Comparison of ENCODE assay signal across 8 mouse cellular contexts in genomic region chr11:120549986-120550809, GRCm38 (mm10). TPM values are rescaled to one million over a fixed set of nuclear protein-coding genes. Genes with fewer than 3 reads are reported as not detected.
DNase-seq lines count a peak whose midpoint lies in the region; ATAC-seq and TF ChIP-seq lines count a peak whose summit lies in the region.

No protein-coding gene starts in this region.

- no peaks in the 10 kb centered on the region for H3K9me3 ChIP-seq in neural tube, embryonic 11.5 days (ENCODE audit: control insufficient read depth, low read length)
- H3K9me3 ChIP-seq in limb, embryonic 10.5 days (replicated peaks) = no peaks in the 10 kb centered on the region

- 73% methylated on average over 11 of the region's 11 CpGs for WGBS in neural tube, embryonic 11.5 days
- 69% methylated on average over 11 of the region's 11 CpGs for WGBS in limb, embryonic 10.5 days
- WGBS in small intestine, adult 2 months = 56% methylated on average over 11 of the region's 11 CpGs

- no peaks in the 10 kb centered on the region for H3K27me3 ChIP-seq in neural tube, embryonic 11.5 days (ENCODE audit: control insufficient read depth, insufficient read depth, low read length)
- no peaks in the 10 kb centered on the region for H3K27me3 ChIP-seq in limb, embryonic 10.5 days (ENCODE audit: low read depth, poor library complexity, severe bottlenecking)
- no peaks in the 10 kb centered on the region for H3K27me3 ChIP-seq in small intestine, adult 2 months (ENCODE audit: control insufficient read depth, insufficient read depth, low read length)

- peak overlapping the region; percentile 99 for H3K4me3 ChIP-seq in neural tube, embryonic 11.5 days (ENCODE audit: low read depth, low read length)
- H3K4me3 ChIP-seq in limb, embryonic 10.5 days = peak overlapping the region; percentile 91
- peak overlapping the region; percentile 74 for H3K4me3 ChIP-seq in small intestine, adult 2 months (ENCODE audit: low read depth, low read length)

- intact Hi-C loops in left cerebral cortex, postnatal 36 days (cut with DNase I) = loop anchor here (5.0 kb wide), 1 partner anchor 63 kb away; no protein-coding TSS in a partner anchor

- no peak for ATAC-seq in neural tube, embryonic 11.5 days (ENCODE audit: insufficient read depth, low FRiP score, low TSS enrichment)

- H3K4me1 ChIP-seq in neural tube, embryonic 11.5 days (ENCODE audit: control insufficient read depth, insufficient read depth, low read length) = peaks cover 14% of the 10 kb centered on the region
- peaks cover 33% of the 10 kb centered on the region for H3K4me1 ChIP-seq in limb, embryonic 10.5 days
- peaks cover 28% of the 10 kb centered on the region; the same call in 1 of the 2 replicates for H3K4me1 ChIP-seq in small intestine, adult 2 months (ENCODE audit: control insufficient read depth, insufficient read depth, insufficient read length, low read length)

- DNase-seq in cerebellum, adult 9-10 months = peak; percentile 54
- DNase-seq in cerebellum, adult 9-11 months = no peak
- DNase-seq in neural tube, embryonic 11.5 days (ENCODE audit: low spot score) = peak; percentile 9
- DNase-seq in neural tube, embryonic 10.5 days (ENCODE audit: extremely low spot score, low spot score) = no peak
- no peak for DNase-seq in limb, embryonic 10.5 days (ENCODE audit: low spot score)
- DNase-seq in right cerebral cortex, postnatal 36 days (ENCODE audit: low spot score in 2 of 2) = no peak
- no peak for DNase-seq in left cerebral cortex, postnatal 36 days (ENCODE audit: low spot score in 2 of 2)

- H3K9ac ChIP-seq in neural tube, embryonic 11.5 days (ENCODE audit: low read length) = peak overlapping the region; percentile 96

- H3K27ac ChIP-seq in neural tube, embryonic 11.5 days (ENCODE audit: low read depth, low read length) = peak overlapping the region; percentile 78
- H3K27ac ChIP-seq in limb, embryonic 10.5 days = peak overlapping the region; percentile 97
- peak overlapping the region; percentile 10; the same call in 1 of the 2 replicates for H3K27ac ChIP-seq in small intestine, adult 2 months (ENCODE audit: insufficient read depth, low read depth, low read length)

- H3K36me3 ChIP-seq in neural tube, embryonic 11.5 days (ENCODE audit: control insufficient read depth, insufficient read depth, low read length) = no peaks in the 10 kb centered on the region
- H3K36me3 ChIP-seq in limb, embryonic 10.5 days = peaks cover 24% of the 10 kb centered on the region
- no peaks in the 10 kb centered on the region for H3K36me3 ChIP-seq in small intestine, adult 2 months (ENCODE audit: control insufficient read depth, insufficient read depth, low read length)

- TF ChIP-seq POLR2A in small intestine, adult 2 months (IDR thresholded peaks at IDR 0.05; ENCODE audit: low read depth, low read length) = no peak

- no peak for TF ChIP-seq CTCF in small intestine, adult 2 months (IDR thresholded peaks at IDR 0.05; ENCODE audit: extremely low read depth, insufficient read length, insufficient replicate concordance, low read depth, low read length)

- peak overlapping the region; percentile 97 for H3K4me2 ChIP-seq in neural tube, embryonic 11.5 days (ENCODE audit: low read depth)

RNA-seq across cellular contexts. Expression of gene Mcrip1, which starts 0.7 kb away (rescaled TPM):
- 244 and 251 TPM in 2 replicates for polyA plus RNA-seq in neural tube, embryonic 11.5 days (2014; fragmentation: Nextera tagmentation; extraction: Ambion mirVana)
- 223 and 235 TPM in 2 replicates for polyA plus RNA-seq in limb, embryonic 10.5 days (2016; fragmentation: Nextera tagmentation; extraction: Ambion mirVana)
- polyA plus RNA-seq in small intestine, adult 2 months (2012; rRNA removed) = 24.0 and 30.3 TPM in 2 replicates
- total RNA-seq in left cerebral cortex, postnatal 36 days (2021) = 10 to 100 TPM; 73.4 to 91.7 TPM

RNA-seq across cellular contexts. Expression of gene Ppp1r27, which starts 0.7 kb away (rescaled TPM):
- not detected in 2 replicates for polyA plus RNA-seq in neural tube, embryonic 11.5 days (2014; fragmentation: Nextera tagmentation; extraction: Ambion mirVana)
- polyA plus RNA-seq in limb, embryonic 10.5 days (2016; fragmentation: Nextera tagmentation; extraction: Ambion mirVana) = 0.25 and 0.26 TPM in 2 replicates
- 0.51 TPM in 1 of 2 replicates, not detected in the other for polyA plus RNA-seq in small intestine, adult 2 months (2012; rRNA removed)
- not detected for total RNA-seq in left cerebral cortex, postnatal 36 days (2021)

RNA-seq across cellular contexts. Expression of gene Gcgr, which starts 19.7 kb away (rescaled TPM):
- 0.19 and 0.24 TPM in 2 replicates for polyA plus RNA-seq in neural tube, embryonic 11.5 days (2014; fragmentation: Nextera tagmentation; extraction: Ambion mirVana)
- polyA plus RNA-seq in limb, embryonic 10.5 days (2016; fragmentation: Nextera tagmentation; extraction: Ambion mirVana) = 0.26 and 1.1 TPM in 2 replicates
- 1.4 and 2.6 TPM in 2 replicates for polyA plus RNA-seq in small intestine, adult 2 months (2012; rRNA removed)
- total RNA-seq in left cerebral cortex, postnatal 36 days (2021) = not detected

RNA-seq across cellular contexts. Expression of gene P4hb, which starts 22.9 kb away (rescaled TPM):
- polyA plus RNA-seq in neural tube, embryonic 11.5 days (2014; fragmentation: Nextera tagmentation; extraction: Ambion mirVana) = 562 and 566 TPM in 2 replicates
- 613 and 656 TPM in 2 replicates for polyA plus RNA-seq in limb, embryonic 10.5 days (2016; fragmentation: Nextera tagmentation; extraction: Ambion mirVana)
- 442 and 705 TPM in 2 replicates for polyA plus RNA-seq in small intestine, adult 2 months (2012; rRNA removed)
- 100 to 1,000 TPM; 122 to 126 TPM for total RNA-seq in left cerebral cortex, postnatal 36 days (2021)

RNA-seq across cellular contexts. Expression of gene Arhgdia, which starts 31.2 kb away (rescaled TPM):
- 686 and 719 TPM in 2 replicates for polyA plus RNA-seq in neural tube, embryonic 11.5 days (2014; fragmentation: Nextera tagmentation; extraction: Ambion mirVana)
- 742 and 814 TPM in 2 replicates for polyA plus RNA-seq in limb, embryonic 10.5 days (2016; fragmentation: Nextera tagmentation; extraction: Ambion mirVana)
- polyA plus RNA-seq in small intestine, adult 2 months (2012; rRNA removed) = 489 and 1,022 TPM in 2 replicates
- 100 to 1,000 TPM; 304 to 344 TPM for total RNA-seq in left cerebral cortex, postnatal 36 days (2021)

Comparison
In these comparisons a context has a peak if more than half of its experiments do, and no peak if none do; other contexts are left out.
1. DNase-seq: peak in cerebellum, adult 9-10 months (single experiment) and neural tube, embryonic 11.5 days (single experiment); none in cerebellum, adult 9-11 months (single experiment), neural tube, embryonic 10.5 days (single experiment), limb, embryonic 10.5 days (single experiment), right cerebral cortex, postnatal 36 days (0 of 2) and left cerebral cortex, postnatal 36 days (0 of 2).
2. H3K27ac ChIP-seq: peak in every context shown above with its lines; median percentile 97 in limb, embryonic 10.5 days; 78 in neural tube, embryonic 11.5 days; 10 in small intestine, adult 2 months.
3. Peak in every context shown above with its lines, with median percentiles within 50 percentile points of each other: H3K4me3 ChIP-seq.